Mouse (Mus musculus) kidney, embryonic 16.5 days (tissue): ENCODE results near the gene Sec31b. TPM values are rescaled to one million over a fixed set of nuclear protein-coding genes. Genes with fewer than 3 reads are reported as not detected.

Source experiments
- ATAC-seq: fragments of 200-750 bp; cut with Nextera tagmentation; 2 replicates; pipeline ENCODE4 v1.8.0; 2017; ENCODE audit warnings: moderate TSS enrichment; ENCODE audit not compliant: low FRiP score, low TSS enrichment
- H3K27ac ChIP-seq: fragments of 300-500 bp; sonication (generic); 2 replicates; pipeline ENCODE4 v1.5.1; 2014; ENCODE audit warnings: low read length
- H3K27me3 ChIP-seq: fragments of 300-500 bp; sonication (generic); 2 replicates; pipeline ENCODE4 v1.6.1; 2014; ENCODE audit warnings: low read length, control low read depth, mixed read lengths; ENCODE audit not compliant: insufficient read depth
- H3K36me3 ChIP-seq: fragments of 300-500 bp; sonication (generic); 2 replicates; pipeline ENCODE4 v1.6.1; 2014; ENCODE audit warnings: low read length, control low read depth, mixed read lengths; ENCODE audit not compliant: insufficient read depth
- H3K4me1 ChIP-seq: fragments of 300-500 bp; sonication (generic); 2 replicates; pipeline ENCODE4 v1.6.1; 2014; ENCODE audit warnings: low read length, control low read depth, mixed read lengths; ENCODE audit not compliant: insufficient read depth
- H3K4me2 ChIP-seq: fragments of 300-500 bp; sonication (generic); replicated peaks from 2 replicates; pipeline ENCODE4 v1.6.1; 2014; ENCODE audit warnings: low read depth, low read length
- H3K4me3 ChIP-seq: fragments of 300-500 bp; sonication (generic); 2 replicates; pipeline ENCODE4 v1.5.1; 2014; ENCODE audit warnings: mild to moderate bottlenecking, low read length
- H3K9ac ChIP-seq: fragments of 300-500 bp; sonication (generic); replicated peaks from 2 replicates; pipeline ENCODE4 v1.6.1; 2014; ENCODE audit warnings: low read length
- H3K9me3 ChIP-seq: fragments of 300-500 bp; sonication (generic); 2 replicates; pipeline ENCODE4 v1.6.1; 2016; ENCODE audit warnings: low read length, control low read depth
- WGBS: fragments of 180-500 bp; shearing (Covaris S2); extraction: QIAGEN DNeasy Blood & Tissue Kit; methylation state at CpG from one replicate; pipeline ENCODE4 v1.1.7; 2014; 5-methylcytosine and 5-hydroxymethylcytosine counted together
- polyA plus RNA-seq: library from polyadenylated mRNA; unstranded; fragments of >200 nt; fragmentation: Nextera tagmentation; extraction: Ambion mirVana; gene quantifications from 2 replicates; pipeline ENCODE4 v1.2.1, GENCODE M21; 2015

Gene Sec31b
- polyA plus RNA-seq, 1 experiment from 2014 or later, result 1.3 TPM

DNA sequence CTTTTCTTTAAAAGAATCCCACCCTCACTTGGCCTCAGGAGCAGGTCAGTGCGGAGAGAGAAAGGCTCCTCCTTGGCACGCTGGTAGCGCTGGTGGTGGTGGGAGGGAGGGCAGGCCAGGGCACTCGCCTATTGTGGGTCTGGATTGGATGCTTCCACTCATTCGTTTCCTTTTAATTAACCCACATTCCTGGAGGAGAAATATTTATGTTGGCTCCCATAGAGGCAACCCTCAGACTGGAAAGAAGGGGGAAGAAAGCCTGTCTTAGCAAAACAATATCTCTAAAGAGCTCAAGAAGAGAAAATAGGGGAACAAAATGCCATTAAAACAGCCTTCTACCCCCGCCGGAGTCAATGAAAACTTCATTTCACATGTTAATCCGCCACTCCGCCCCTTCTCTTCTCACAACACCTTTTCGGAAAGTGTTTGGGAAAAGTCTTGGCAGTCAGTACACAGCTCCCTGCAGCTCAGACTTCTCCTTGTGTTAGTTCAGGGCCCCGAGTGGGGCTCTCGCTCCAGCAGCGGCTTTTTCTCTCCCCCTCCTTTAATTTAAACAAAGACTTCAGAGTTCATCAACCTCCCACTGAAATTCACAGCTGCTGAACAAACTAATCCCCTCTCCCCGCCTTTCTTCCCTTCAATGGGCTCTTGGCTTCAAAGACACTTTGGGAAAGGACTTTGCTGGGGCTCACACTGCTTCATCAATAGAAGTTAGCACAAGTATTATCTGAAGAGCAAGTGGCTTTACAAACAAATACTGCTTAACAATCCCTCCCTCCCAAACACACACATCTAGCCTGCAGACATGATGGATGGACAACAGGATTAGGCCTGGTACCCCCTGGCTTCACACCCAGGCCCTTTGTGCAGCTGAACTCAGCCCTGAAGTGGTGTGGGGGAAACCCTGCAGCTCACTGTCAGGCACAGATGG lies 30.9 kb downstream of the Sec31b start:
- 11% methylated on average over 14 of the region's 14 CpGs for WGBS
- peak overlapping the region; percentile 71 for H3K27ac ChIP-seq

DNA sequence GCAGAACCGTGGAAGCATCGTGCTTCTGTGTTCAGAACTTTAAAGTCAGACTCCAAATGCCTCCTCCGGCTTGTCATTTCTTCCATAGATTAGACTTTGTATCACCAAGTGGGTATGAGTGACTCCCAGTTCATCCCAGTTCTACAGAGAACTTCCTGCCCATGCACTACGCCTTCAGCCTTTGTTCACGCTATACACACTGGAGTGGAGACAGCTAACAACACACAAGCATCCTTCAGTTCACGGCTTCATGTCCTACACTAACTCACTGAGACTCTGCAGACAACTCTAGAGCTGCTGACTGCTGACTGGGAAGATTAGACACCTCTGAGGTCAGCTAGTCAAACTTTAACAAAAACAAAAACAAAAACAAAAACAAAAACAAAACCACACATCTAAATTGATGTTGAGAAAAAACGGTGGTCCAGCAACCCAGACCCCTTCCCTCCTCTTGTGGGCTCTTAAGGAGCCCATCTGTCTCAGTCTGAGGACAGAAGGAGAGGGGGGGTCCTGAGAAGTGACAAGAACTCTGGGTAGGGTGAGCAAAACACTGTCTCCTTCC lies 31.7 kb downstream of the Sec31b start:
- ATAC-seq, result no peak
- H3K4me1 ChIP-seq, result peaks cover 78% of the 10 kb centered on the region
- H3K27me3 ChIP-seq, result peaks cover 34% of the 10 kb centered on the region
- peak overlapping the region; percentile 71 for H3K27ac ChIP-seq
- 27% methylated on average over 7 of the region's 7 CpGs for WGBS
- no peaks in the 10 kb centered on the region for H3K36me3 ChIP-seq
- H3K9me3 ChIP-seq, result no peaks in the 10 kb centered on the region
- no peak overlapping the region for H3K4me3 ChIP-seq
- peak overlapping the region; percentile 7; the same call in 1 of the 2 replicates for H3K4me2 ChIP-seq
- peak overlapping the region; percentile 18 for H3K9ac ChIP-seq

More for the DNA sequence above, 30.9 kb downstream of the Sec31b start:
- Histone ChIP-seq H3K9ac (no peak overlapping the region; the same call in none of the 2 replicates), H3K4me1 (peaks cover 82% of the 10 kb centered on the region), H3K36me3 (no peaks in the 10 kb centered on the region), H3K9me3 (no peaks in the 10 kb centered on the region), H3K27me3 (peaks cover 28% of the 10 kb centered on the region), H3K4me3 (no peak overlapping the region), H3K4me2 (peak overlapping the region; percentile 7; the same call in 1 of the 2 replicates)
- ATAC-seq, result peak; percentile 40; the same call in 1 of the 2 replicates

DNA sequence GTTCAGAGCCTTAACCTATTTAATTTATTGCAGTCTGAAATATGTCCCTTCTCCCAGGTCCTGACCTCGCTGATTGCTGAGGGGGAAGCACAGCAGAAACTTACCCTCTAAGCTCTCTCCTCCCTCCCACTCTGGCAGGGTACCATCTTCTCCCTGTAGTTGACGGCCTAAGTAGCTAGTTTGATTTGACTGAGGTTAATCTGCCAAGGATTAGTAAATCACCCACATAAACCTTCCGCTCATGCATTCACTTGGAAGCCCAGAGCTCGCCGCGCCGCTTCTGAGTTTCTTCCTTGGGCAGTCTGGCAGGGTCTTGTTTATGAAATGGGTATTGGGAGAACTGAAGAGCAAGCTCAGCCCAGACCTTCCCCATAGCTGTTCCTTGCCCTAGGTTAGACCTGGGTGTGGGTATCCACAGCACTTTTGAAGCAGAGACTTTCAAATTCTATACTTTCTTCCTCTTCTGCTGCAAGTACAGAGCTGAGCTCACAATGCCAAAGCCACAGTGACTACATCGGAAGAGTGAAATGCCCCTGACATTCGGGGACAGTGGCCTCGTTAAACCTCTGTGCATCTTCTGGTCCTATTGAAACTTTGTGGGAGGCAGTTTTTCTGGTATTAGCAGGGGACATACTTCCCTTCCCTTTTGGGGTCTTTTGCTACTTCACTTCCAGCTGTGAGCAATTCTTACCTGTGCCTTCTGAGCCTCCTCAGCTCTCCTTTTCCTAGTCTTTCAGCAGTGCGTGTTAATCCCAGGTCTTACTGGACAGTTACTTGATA lies 32.4 kb downstream of the Sec31b start:
- Histone ChIP-seq H3K4me2 (peak overlapping the region; percentile 9; the same call in 1 of the 2 replicates), H3K4me3 (no peak overlapping the region), H3K36me3 (no peaks in the 10 kb centered on the region), H3K27ac (peak overlapping the region; percentile 71), H3K9ac (0 out of 2 replicates have a peak overlapping the region, but pooled peaks have one; percentile 18), H3K4me1 (peaks cover 71% of the 10 kb centered on the region), H3K27me3 (peaks cover 37% of the 10 kb centered on the region), H3K9me3 (no peaks in the 10 kb centered on the region)
- WGBS, result 16% methylated on average over 11 of the region's 11 CpGs
- ATAC-seq, result no peak

DNA sequence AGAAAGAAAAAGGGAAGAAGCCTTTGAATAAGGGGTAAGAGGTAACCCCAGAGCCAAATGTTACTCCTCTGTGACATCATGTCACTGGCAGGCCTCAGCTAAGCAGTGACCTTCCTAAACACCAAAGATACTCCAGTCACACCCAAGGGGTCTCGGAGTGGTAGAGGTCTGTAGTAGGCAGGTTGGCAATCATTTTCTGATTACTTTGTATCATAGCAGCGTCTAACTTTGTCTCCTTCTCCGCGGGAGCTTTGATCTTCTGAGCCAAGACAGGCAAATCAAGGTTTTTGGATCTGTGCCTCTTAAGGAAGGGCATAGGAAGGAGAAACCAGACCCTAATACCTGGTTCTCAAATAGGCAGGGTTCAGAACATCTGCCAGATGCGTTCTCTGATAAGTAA lies 33.1 kb downstream of the Sec31b start:
- WGBS, result 22% methylated on average over 5 of the region's 5 CpGs
- ATAC-seq, result no peak
- peaks cover 65% of the 10 kb centered on the region for H3K4me1 ChIP-seq
- no peaks in the 10 kb centered on the region for H3K36me3 ChIP-seq
- peak overlapping the region; percentile 9; the same call in 1 of the 2 replicates for H3K4me2 ChIP-seq
- H3K27ac ChIP-seq, result no peak overlapping the region
- peaks cover 37% of the 10 kb centered on the region for H3K27me3 ChIP-seq
- H3K4me3 ChIP-seq, result no peak overlapping the region
- no peak overlapping the region for H3K9ac ChIP-seq
- no peaks in the 10 kb centered on the region for H3K9me3 ChIP-seq

- H3K27ac ChIP-seq, result no peak overlapping the region
- H3K36me3 ChIP-seq, result no peaks in the 10 kb centered on the region
- WGBS, result 1% methylated on average over 66 of the region's 66 CpGs
- H3K9ac ChIP-seq, result peak overlapping the region; percentile 64
- H3K4me3 ChIP-seq, result peak overlapping the region; percentile 50
- peak overlapping the region; percentile 80 for H3K4me2 ChIP-seq
- ATAC-seq, result peak; percentile 30; the same call in 1 of the 2 replicates
- peaks cover 58% of the 10 kb centered on the region for H3K4me1 ChIP-seq
- H3K9me3 ChIP-seq, result no peaks in the 10 kb centered on the region
- H3K27me3 ChIP-seq, result peaks cover 34% of the 10 kb centered on the region
Observed at GRCm38 (mm10) chr19:44511451-44512231, 34.0 kb downstream of the Sec31b start.

- whole genome bisulfite sequencing, result 2% methylated on average over 12 of the region's 12 CpGs
Observed at GRCm38 (mm10) chr19:44510534-44511175, 35.0 kb downstream of the Sec31b start.

GRCm38 (mm10) chr19:44502741-44503140 lies 42.9 kb downstream of the Sec31b start:
- Histone ChIP-seq H3K4me1 (peaks cover 20% of the 10 kb centered on the region), H3K9ac (no peak overlapping the region), H3K27me3 (no peaks in the 10 kb centered on the region), H3K9me3 (no peaks in the 10 kb centered on the region), H3K4me3 (no peak overlapping the region), H3K27ac (no peak overlapping the region), H3K36me3 (no peaks in the 10 kb centered on the region), H3K4me2 (no peak overlapping the region)
- ATAC-seq, result no peak
- WGBS, result 72% methylated on average over 4 of the region's 4 CpGs

More at GRCm38 (mm10) chr19:44510534-44511175, 35.0 kb downstream of the Sec31b start:
- no peaks in the 10 kb centered on the region for H3K9me3 ChIP-seq
- H3K4me2 ChIP-seq, result peak overlapping the region; percentile 80
- H3K27me3 ChIP-seq, result peaks cover 34% of the 10 kb centered on the region
- H3K4me3 ChIP-seq, result peak overlapping the region; percentile 50
- H3K9ac ChIP-seq, result no peak overlapping the region
- ATAC-seq, result no peak
- peaks cover 52% of the 10 kb centered on the region for H3K4me1 ChIP-seq
- no peak overlapping the region for H3K27ac ChIP-seq
- H3K36me3 ChIP-seq, result no peaks in the 10 kb centered on the region

DNA sequence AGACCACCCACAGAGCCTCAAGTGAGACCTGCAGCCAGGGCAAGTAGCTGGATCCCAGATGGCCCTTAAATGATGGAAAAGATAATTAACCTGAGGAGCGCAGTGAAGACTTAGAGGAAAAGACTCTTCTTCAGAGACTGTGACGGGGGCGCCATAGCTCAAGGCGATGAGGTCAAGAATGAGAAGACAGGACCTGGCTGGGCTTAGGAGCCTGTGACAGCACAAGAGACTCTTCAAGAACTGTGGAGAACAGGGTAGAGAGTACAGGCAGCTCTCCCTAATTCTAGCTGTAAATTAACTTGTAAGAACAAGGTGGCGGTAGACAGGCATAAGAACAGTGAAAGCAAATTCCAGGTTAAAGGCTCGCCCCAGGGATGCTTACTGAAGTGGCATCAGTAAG lies 43.7 kb downstream of the Sec31b start:
- no peak overlapping the region for H3K4me2 ChIP-seq
- peaks cover 20% of the 10 kb centered on the region for H3K4me1 ChIP-seq
- H3K27me3 ChIP-seq, result no peaks in the 10 kb centered on the region
- WGBS, result 47% methylated on average over 6 of the region's 6 CpGs
- no peak overlapping the region for H3K4me3 ChIP-seq
- no peaks in the 10 kb centered on the region for H3K36me3 ChIP-seq
- no peak overlapping the region for H3K9ac ChIP-seq
- H3K27ac ChIP-seq, result no peak overlapping the region
- no peak for ATAC-seq
- H3K9me3 ChIP-seq, result no peaks in the 10 kb centered on the region
